Mouse (Mus musculus) neural tube, embryonic 11.5 days (tissue): Measurements from ENCODE around the gene Nrg3. TPM values are rescaled to one million over a fixed set of nuclear protein-coding genes. Genes with fewer than 3 reads are reported as not detected.
A peak's percentile ranks its signal among the peaks of the same experiment; 100 is the strongest.

Experiments used
- ATAC-seq: fragments of 200-750 bp; cut with Nextera tagmentation; 2 replicates; pipeline ENCODE4 v1.8.0; 2017; ENCODE audit warnings: moderate number of reproducible peaks, mild to moderate bottlenecking, moderate TSS enrichment, moderate library complexity; ENCODE audit not compliant: insufficient read depth, low FRiP score, low TSS enrichment
- DNase-seq: peaks from one replicate; pipeline ENCODE4 v3.0.0-alpha.2; 2015; ENCODE audit warnings: low spot score
- H3K27ac ChIP-seq: fragments of 300-500 bp; sonication (generic); 2 replicates; pipeline ENCODE4 v1.5.1; 2014; ENCODE audit warnings: low read depth, mild to moderate bottlenecking, low read length
- H3K27me3 ChIP-seq: fragments of 300-500 bp; sonication (generic); 2 replicates; pipeline ENCODE4 v1.6.1; 2014; ENCODE audit warnings: mild to moderate bottlenecking, low read length, mixed read lengths; ENCODE audit not compliant: control insufficient read depth, insufficient read depth
- H3K36me3 ChIP-seq: fragments of 300-500 bp; sonication (generic); 2 replicates; pipeline ENCODE4 v1.6.1; 2014; ENCODE audit warnings: mild to moderate bottlenecking, low read length, moderate library complexity, mixed read lengths; ENCODE audit not compliant: control insufficient read depth, insufficient read depth
- H3K4me1 ChIP-seq: fragments of 300-500 bp; sonication (generic); 2 replicates; pipeline ENCODE4 v1.6.1; 2014; ENCODE audit warnings: low read length, mixed read lengths; ENCODE audit not compliant: control insufficient read depth, insufficient read depth
- H3K4me2 ChIP-seq: fragments of 300-500 bp; sonication (generic); 2 replicates; pipeline ENCODE4 v1.6.1; 2014; ENCODE audit warnings: low read depth, mild to moderate bottlenecking, moderate library complexity
- H3K4me3 ChIP-seq: fragments of 300-500 bp; sonication (generic); 2 replicates; pipeline ENCODE4 v1.5.1; 2014; ENCODE audit warnings: low read depth, low read length
- H3K9ac ChIP-seq: fragments of 300-500 bp; sonication (generic); 2 replicates; pipeline ENCODE4 v1.6.1; 2014; ENCODE audit warnings: mild to moderate bottlenecking, low read length
- H3K9me3 ChIP-seq: fragments of 300-500 bp; sonication (generic); 2 replicates; pipeline ENCODE4 v1.6.1; 2016; ENCODE audit warnings: low read length; ENCODE audit not compliant: control insufficient read depth
- WGBS: fragments of 180-500 bp; shearing (Covaris S2); extraction: QIAGEN DNeasy Blood & Tissue Kit; methylation state at CpG from one replicate; pipeline ENCODE4 v1.1.7; 2014; 5-methylcytosine and 5-hydroxymethylcytosine counted together
- polyA plus RNA-seq: library from polyadenylated mRNA; unstranded; fragments of >200 nt; fragmentation: Nextera tagmentation; extraction: Ambion mirVana; gene quantifications from 2 replicates; pipeline ENCODE4 v1.2.1, GENCODE M21; 2014

Nrg3 gene
- polyA plus RNA-seq, 1 experiment from 2014 or later = 1.6 TPM

DNA sequence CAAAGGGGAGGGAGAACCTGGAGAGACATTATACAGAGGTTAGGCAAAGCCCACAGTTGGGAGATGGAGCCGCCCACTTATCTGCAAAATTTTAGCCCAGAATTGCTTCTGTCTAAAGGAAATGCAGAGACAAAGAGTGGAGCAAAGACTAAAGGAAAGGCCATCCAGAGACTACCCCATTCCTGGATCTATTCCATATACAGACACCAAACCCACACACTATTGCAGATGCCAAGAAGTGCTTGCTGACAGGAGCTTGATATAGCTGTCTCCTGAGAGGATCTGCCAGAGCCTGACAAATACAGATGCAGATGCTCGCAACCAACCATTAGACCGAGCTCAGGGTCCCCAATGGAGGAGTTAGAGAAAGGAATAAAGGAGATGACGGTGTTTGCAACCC, 637.9 kb downstream of the Nrg3 start:
- no peaks in the 10 kb centered on the region for H3K4me1 ChIP-seq
- no peak for ATAC-seq
- H3K9me3 ChIP-seq = no peaks in the 10 kb centered on the region
- no peaks in the 10 kb centered on the region for H3K27me3 ChIP-seq
- H3K27ac ChIP-seq = no peak overlapping the region
- WGBS = 86% methylated on average over 4 of the region's 4 CpGs
- H3K4me3 ChIP-seq = no peak overlapping the region
- H3K36me3 ChIP-seq = no peaks in the 10 kb centered on the region
- no peak overlapping the region for H3K9ac ChIP-seq
- no peak for DNase-seq
- H3K4me2 ChIP-seq = no peak overlapping the region

DNA sequence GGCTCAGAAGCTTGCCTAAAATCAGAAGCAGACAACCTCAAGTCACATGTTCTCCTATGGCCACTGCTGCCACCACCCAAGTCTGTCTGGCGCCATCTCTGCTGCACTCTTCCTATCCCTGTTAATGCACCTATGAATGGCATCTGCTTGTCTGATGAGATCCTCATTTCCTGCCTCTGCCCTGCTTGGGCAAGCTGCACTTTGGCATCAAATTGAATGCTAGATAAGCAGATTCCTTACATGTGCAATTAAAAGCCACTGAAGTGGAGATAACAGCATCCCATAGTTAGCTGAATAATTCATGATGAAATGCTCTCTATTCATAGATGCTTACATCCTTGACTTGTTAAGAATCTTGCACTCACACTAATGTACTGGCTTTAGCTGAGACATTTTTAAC, 648.0 kb downstream of the Nrg3 start:
- ATAC-seq (peak; percentile 58; the same call in 1 of the 2 replicates), DNase-seq (no peak)
- no peaks in the 10 kb centered on the region for H3K4me1 ChIP-seq
- no peak overlapping the region for H3K9ac ChIP-seq
- no peaks in the 10 kb centered on the region for H3K9me3 ChIP-seq
- no peak overlapping the region for H3K4me3 ChIP-seq
- no peaks in the 10 kb centered on the region for H3K27me3 ChIP-seq
- H3K27ac ChIP-seq = no peak overlapping the region
- no peaks in the 10 kb centered on the region for H3K36me3 ChIP-seq
- no peak overlapping the region for H3K4me2 ChIP-seq
- WGBS = 62% methylated on average over 1 of the region's 1 CpGs

DNA sequence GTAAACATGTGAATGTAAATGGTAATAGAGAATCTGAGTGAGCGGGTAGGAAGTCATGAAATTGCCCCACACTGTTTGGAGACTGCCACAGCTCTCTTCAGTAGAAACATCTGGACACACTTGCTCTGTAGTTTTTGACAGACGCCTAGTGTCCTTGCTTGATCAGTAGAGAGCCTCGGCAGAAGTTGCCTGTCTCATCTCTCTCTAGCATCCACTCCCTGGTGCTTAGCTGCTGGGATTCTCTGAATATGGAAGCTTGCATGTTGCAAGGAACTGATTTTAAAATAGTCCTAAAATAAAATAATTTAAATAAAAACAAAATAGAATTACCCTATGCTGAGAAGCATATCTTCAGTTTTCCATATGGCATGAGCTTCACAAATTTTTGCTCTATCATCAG, 675.9 kb downstream of the Nrg3 start:
- no peaks in the 10 kb centered on the region for H3K36me3 ChIP-seq
- no peak overlapping the region for H3K4me2 ChIP-seq
- H3K9me3 ChIP-seq = no peaks in the 10 kb centered on the region
- WGBS = 79% methylated on average over 3 of the region's 3 CpGs
- ATAC-seq = no peak
- DNase-seq = no peak
- H3K27me3 ChIP-seq = no peaks in the 10 kb centered on the region
- no peak overlapping the region for H3K4me3 ChIP-seq
- no peak overlapping the region for H3K27ac ChIP-seq
- no peak overlapping the region for H3K9ac ChIP-seq
- H3K4me1 ChIP-seq = no peaks in the 10 kb centered on the region

DNA sequence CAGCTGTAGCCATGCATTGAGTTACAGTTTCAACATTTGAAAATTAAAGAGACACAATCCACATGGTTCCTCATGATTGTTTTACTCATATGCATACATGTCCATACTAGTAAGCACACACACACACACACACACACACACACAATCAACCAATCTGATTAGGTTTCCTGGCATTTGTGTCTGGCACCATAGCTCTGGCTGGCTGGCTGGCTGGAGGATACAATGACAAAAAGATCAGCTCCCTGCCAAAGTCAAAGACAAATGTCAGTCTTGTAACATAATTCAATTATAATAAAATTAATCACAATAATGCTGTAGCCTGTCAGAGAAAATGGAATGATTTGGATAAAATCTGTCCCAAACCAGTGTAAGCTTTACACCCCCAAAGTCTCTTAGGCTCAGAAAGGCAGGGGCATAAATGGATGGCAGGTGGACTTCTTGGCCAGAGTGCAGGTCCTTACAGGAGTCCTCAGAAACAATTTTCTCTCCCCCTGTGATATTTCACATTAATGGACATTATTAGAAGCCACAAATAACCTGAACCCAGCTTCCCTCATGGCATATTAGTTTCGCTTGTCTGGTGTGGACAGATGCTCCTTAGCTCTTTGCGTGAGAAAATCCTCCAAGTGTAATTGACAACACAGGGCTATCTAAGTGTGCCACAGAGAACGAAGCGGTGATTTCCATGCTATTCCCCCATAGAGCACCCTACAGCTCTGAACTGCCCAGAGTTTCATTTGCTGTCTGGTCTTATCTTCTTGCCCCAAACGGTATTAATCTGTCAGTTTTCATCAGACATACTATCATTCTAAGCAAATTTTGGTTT, 697.4 kb downstream of the Nrg3 start:
- Histone ChIP-seq H3K4me1 (no peaks in the 10 kb centered on the region), H3K36me3 (no peaks in the 10 kb centered on the region), H3K9me3 (no peaks in the 10 kb centered on the region), H3K27ac (no peak overlapping the region), H3K9ac (no peak overlapping the region), H3K4me2 (no peak overlapping the region), H3K4me3 (no peak overlapping the region), H3K27me3 (no peaks in the 10 kb centered on the region)
- no peak for ATAC-seq
- DNase-seq = no peak
- 85% methylated on average over 5 of the region's 5 CpGs for WGBS

DNA sequence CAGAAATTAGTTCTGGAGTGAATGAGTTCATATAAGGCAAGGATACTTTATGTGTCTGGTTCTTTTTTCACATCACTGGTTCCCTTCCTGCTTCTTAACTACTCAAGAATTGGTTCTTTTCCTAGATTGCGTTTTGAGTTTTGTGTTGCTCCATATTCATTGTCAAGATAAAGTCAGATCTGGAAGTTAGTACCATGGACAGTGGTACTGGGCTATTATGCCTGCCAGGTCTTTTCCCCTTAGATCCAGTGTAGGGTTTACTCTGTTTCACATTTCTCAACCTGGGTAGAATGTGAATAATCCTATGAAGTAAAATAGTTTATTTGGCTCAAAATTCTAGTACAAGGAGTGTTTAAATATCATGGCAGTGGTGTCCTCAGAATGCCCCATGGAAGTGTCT, 698.1 kb downstream of the Nrg3 start:
- H3K27ac ChIP-seq = no peak overlapping the region
- no peak overlapping the region for H3K4me3 ChIP-seq
- no peak overlapping the region for H3K9ac ChIP-seq
- H3K4me1 ChIP-seq = no peaks in the 10 kb centered on the region
- no peak for DNase-seq
- H3K27me3 ChIP-seq = no peaks in the 10 kb centered on the region
- no peak overlapping the region for H3K4me2 ChIP-seq
- H3K36me3 ChIP-seq = no peaks in the 10 kb centered on the region
- H3K9me3 ChIP-seq = no peaks in the 10 kb centered on the region
- 73% methylated on average over 1 of the region's 1 CpGs for WGBS
- ATAC-seq = no peak

DNA sequence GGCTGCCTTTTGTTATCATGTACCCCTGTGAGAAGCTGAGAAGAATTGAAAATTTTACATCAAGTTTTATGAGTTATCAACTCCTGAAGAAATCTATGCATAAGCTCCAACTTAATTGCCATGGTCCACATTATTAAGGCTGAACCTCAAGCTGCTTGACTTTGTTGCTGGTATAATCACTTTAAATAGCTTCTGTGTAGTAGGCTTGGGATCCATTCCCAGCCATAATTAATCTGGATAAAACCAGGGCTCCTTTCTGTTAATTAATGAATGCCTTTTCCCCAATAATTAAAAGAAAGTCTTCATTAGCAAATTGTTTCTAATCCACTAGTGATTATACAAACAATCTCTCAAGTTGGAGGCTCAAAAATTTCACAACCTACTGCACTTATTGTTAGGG, 742.4 kb downstream of the Nrg3 start:
- H3K27ac ChIP-seq = no peak overlapping the region
- DNase-seq = no peak
- no peak overlapping the region for H3K4me3 ChIP-seq
- ATAC-seq = no peak
- no peaks in the 10 kb centered on the region for H3K9me3 ChIP-seq
- H3K9ac ChIP-seq = no peak overlapping the region
- H3K36me3 ChIP-seq = no peaks in the 10 kb centered on the region
- no peak overlapping the region for H3K4me2 ChIP-seq
- no peaks in the 10 kb centered on the region for H3K4me1 ChIP-seq
- H3K27me3 ChIP-seq = no peaks in the 10 kb centered on the region

DNA sequence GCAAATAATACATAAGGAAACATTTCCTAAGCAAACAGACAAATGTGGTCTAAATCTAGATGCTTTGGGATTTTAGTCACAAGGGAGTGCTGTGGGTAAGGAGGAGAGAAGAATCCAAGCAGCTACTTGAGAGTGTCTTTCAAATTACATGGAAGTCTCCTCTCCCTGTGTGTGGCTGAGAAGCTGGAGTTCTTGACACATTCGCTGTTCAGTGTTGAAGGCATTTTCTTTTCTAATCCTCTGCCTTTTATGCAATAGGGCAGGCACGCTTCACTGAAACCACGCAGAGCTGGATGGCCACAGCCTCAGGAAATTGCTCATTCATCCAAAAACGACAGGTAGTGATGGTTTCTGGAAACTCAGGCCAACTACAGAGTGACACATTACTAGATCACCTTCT, 769.0 kb downstream of the Nrg3 start:
- no peak for ATAC-seq

DNA sequence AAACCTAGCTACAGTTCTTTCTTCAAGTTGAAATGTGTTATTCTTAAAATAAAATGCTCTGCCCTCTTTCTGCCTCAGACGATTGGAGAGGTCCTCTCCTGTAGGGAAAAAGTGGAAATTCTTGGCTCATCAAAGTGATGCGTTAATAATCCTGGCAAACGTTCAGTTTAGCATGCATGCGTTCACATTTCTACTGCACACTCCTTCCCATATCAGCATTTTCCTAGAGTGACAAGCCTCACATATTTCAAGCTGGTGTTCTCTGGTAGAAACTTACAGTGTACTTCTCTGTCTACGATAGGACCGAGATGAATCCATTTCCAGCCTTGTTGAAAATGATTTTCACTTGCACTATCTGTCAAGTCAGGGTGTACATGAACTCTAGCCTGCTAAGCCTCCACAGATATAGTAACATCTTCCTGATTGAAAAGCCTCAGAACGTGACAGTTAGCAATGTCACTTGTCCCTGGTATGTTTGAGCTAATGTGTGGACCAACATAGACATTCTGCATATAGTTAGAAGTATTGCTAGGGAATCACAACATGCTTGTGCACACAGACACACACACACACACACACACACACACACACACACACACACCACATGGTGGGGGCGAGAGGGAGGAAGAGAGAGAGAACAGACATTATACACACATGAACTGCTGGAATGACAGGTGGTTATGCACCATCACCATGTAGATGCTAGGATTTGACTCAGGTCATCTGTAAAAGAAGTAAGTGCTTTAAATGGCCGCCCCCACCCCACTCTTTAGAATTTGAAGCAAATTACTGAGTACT, 770.1 kb downstream of the Nrg3 start:
- ATAC-seq (no peak), DNase-seq (no peak)
- H3K9me3 ChIP-seq = no peaks in the 10 kb centered on the region
- H3K4me3 ChIP-seq = no peak overlapping the region
- no peaks in the 10 kb centered on the region for H3K27me3 ChIP-seq
- no peak overlapping the region for H3K4me2 ChIP-seq
- H3K27ac ChIP-seq = no peak overlapping the region
- 84% methylated on average over 9 of the region's 9 CpGs for WGBS
- no peak overlapping the region for H3K9ac ChIP-seq
- no peaks in the 10 kb centered on the region for H3K36me3 ChIP-seq
- H3K4me1 ChIP-seq = no peaks in the 10 kb centered on the region

More for the DNA sequence above, 769.0 kb downstream of the Nrg3 start:
- H3K9ac ChIP-seq = no peak overlapping the region
- DNase-seq = no peak
- no peak overlapping the region for H3K4me3 ChIP-seq
- 52% methylated on average over 4 of the region's 4 CpGs for WGBS
- H3K9me3 ChIP-seq = no peaks in the 10 kb centered on the region
- H3K4me2 ChIP-seq = no peak overlapping the region
- no peaks in the 10 kb centered on the region for H3K4me1 ChIP-seq
- no peaks in the 10 kb centered on the region for H3K27me3 ChIP-seq
- no peaks in the 10 kb centered on the region for H3K36me3 ChIP-seq
- H3K27ac ChIP-seq = no peak overlapping the region

DNA sequence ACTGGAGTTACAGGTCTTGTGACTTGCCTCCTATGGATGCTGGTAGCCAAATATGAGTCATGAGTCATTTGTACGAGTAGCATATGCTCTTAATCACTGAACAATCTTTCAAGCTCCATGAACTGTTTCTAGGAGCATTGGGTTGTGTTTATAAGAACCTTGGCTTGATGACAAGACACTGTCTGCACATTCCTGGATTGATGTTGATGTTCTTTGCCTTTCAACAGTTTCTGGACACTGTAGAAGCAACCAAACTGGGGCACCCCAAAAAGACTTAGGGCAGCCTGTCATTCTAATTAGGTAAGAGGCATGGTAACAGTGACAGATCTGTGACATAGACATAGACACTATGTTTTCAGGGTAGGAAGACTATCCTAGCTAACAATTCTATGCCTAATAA, 771.5 kb downstream of the Nrg3 start:
- WGBS = 67% methylated on average over 1 of the region's 1 CpGs
- Histone ChIP-seq H3K9me3 (no peaks in the 10 kb centered on the region), H3K27me3 (no peaks in the 10 kb centered on the region), H3K27ac (no peak overlapping the region), H3K4me3 (no peak overlapping the region), H3K36me3 (no peaks in the 10 kb centered on the region), H3K9ac (no peak overlapping the region), H3K4me2 (no peak overlapping the region), H3K4me1 (no peaks in the 10 kb centered on the region)
- DNase-seq = no peak
- ATAC-seq = no peak
